Mouse (Mus musculus) kidney, embryonic 14.5 days (tissue): ENCODE measurements around the gene Sall1. TPM values are rescaled to one million over a fixed set of nuclear protein-coding genes. Genes with fewer than 3 reads are reported as not detected.

Source experiments
- ATAC-seq: fragments of 200-750 bp; cut with Nextera tagmentation; 2 replicates; pipeline ENCODE4 v1.8.0; 2017; ENCODE audit warnings: moderate number of reproducible peaks, mild to moderate bottlenecking, moderate TSS enrichment, moderate library complexity; ENCODE audit not compliant: low FRiP score, low TSS enrichment
- H3K27ac ChIP-seq: fragments of 300-500 bp; sonication (generic); 2 replicates; pipeline ENCODE4 v1.5.1; 2014; ENCODE audit warnings: low read depth, mild to moderate bottlenecking, low read length, moderate library complexity, mixed read lengths
- H3K27me3 ChIP-seq: fragments of 300-500 bp; sonication (generic); 2 replicates; pipeline ENCODE4 v1.6.1; 2014; ENCODE audit warnings: mild to moderate bottlenecking, low read length; ENCODE audit not compliant: control insufficient read depth, insufficient read depth
- H3K36me3 ChIP-seq: fragments of 300-500 bp; sonication (generic); 2 replicates; pipeline ENCODE4 v1.6.1; 2014; ENCODE audit warnings: low read length, mixed read lengths; ENCODE audit not compliant: control insufficient read depth, insufficient read depth
- H3K4me1 ChIP-seq: fragments of 300-500 bp; sonication (generic); 2 replicates; pipeline ENCODE4 v1.6.1; 2014; ENCODE audit warnings: low read length, mixed read lengths; ENCODE audit not compliant: control insufficient read depth, insufficient read depth
- H3K4me2 ChIP-seq: fragments of 300-500 bp; sonication (generic); replicated peaks from 2 replicates; pipeline ENCODE4 v1.6.1; 2014; ENCODE audit warnings: low read depth, mild to moderate bottlenecking, low read length
- H3K4me3 ChIP-seq: fragments of 300-500 bp; sonication (generic); 2 replicates; pipeline ENCODE4 v1.5.1; 2014; ENCODE audit warnings: mild to moderate bottlenecking, low read length
- H3K9ac ChIP-seq: fragments of 300-500 bp; sonication (generic); 2 replicates; pipeline ENCODE4 v1.6.1; 2014; ENCODE audit warnings: low read depth, mild to moderate bottlenecking, low read length, moderate library complexity
- H3K9me3 ChIP-seq: fragments of 300-500 bp; sonication (generic); 2 replicates; pipeline ENCODE4 v1.6.1; 2016; ENCODE audit warnings: low read length; ENCODE audit not compliant: control insufficient read depth
- WGBS: fragments of 180-500 bp; shearing (Covaris S2); extraction: QIAGEN DNeasy Blood & Tissue Kit; methylation state at CpG from one replicate; pipeline ENCODE4 v1.1.7; 2014; 5-methylcytosine and 5-hydroxymethylcytosine counted together
- polyA plus RNA-seq: library from polyadenylated mRNA; unstranded; fragments of >200 nt; fragmentation: Nextera tagmentation; extraction: Ambion mirVana; gene quantifications from 2 replicates; pipeline ENCODE4 v1.2.1, GENCODE M21; 2014

Sall1 gene
- polyA plus RNA-seq, 1 experiment from 2014 or later: 64.6 TPM

- H3K4me3 ChIP-seq: no peak overlapping the region
- no peak overlapping the region for H3K27ac ChIP-seq
- ATAC-seq: no peak
- H3K9ac ChIP-seq: no peak overlapping the region
- peaks cover 5% of the 10 kb centered on the region; the same call in 1 of the 2 replicates for H3K4me1 ChIP-seq
- 36% methylated on average over 12 of the region's 12 CpGs for WGBS
- no peaks in the 10 kb centered on the region for H3K36me3 ChIP-seq
- peaks cover under 1% of the 10 kb centered on the region; the same call in 1 of the 2 replicates for H3K27me3 ChIP-seq
- H3K9me3 ChIP-seq: no peaks in the 10 kb centered on the region
- no peak overlapping the region for H3K4me2 ChIP-seq
Observed at GRCm38 (mm10) chr8:89012024-89012712, 31.8 kb downstream of the Sall1 start.

- H3K4me1 ChIP-seq: peaks cover 8% of the 10 kb centered on the region; the same call in 1 of the 2 replicates
- H3K27me3 ChIP-seq: peaks cover 7% of the 10 kb centered on the region; the same call in 1 of the 2 replicates
- H3K9ac ChIP-seq: no peak overlapping the region
- H3K27ac ChIP-seq: no peak overlapping the region
- no peak overlapping the region for H3K4me3 ChIP-seq
- 36% methylated on average over 3 of the region's 7 CpGs for WGBS
- ATAC-seq: no peak
- no peaks in the 10 kb centered on the region for H3K36me3 ChIP-seq
- no peaks in the 10 kb centered on the region for H3K9me3 ChIP-seq
- H3K4me2 ChIP-seq: no peak overlapping the region
Observed at GRCm38 (mm10) chr8:89008784-89009183, 35.2 kb downstream of the Sall1 start.

- ATAC-seq: 0 out of 2 replicates have a peak, but pooled peaks have one; percentile 37
Observed at GRCm38 (mm10) chr8:89007114-89007513, 36.8 kb downstream of the Sall1 start.

GRCm38 (mm10) chr8:89006426-89006825 lies 37.5 kb downstream of the Sall1 start:
- H3K9ac ChIP-seq: peak overlapping the region; percentile 49; the same call in 1 of the 2 replicates
- peaks cover 7% of the 10 kb centered on the region; the same call in 1 of the 2 replicates for H3K27me3 ChIP-seq
- H3K4me2 ChIP-seq: peak overlapping the region; percentile 90
- H3K9me3 ChIP-seq: no peaks in the 10 kb centered on the region
- H3K36me3 ChIP-seq: no peaks in the 10 kb centered on the region
- H3K4me3 ChIP-seq: peak overlapping the region; percentile 51
- ATAC-seq: peak; percentile 40; the same call in 1 of the 2 replicates
- H3K27ac ChIP-seq: no peak overlapping the region
- WGBS: under 1% methylated on average over 34 of the region's 34 CpGs
- H3K4me1 ChIP-seq: peaks cover 5% of the 10 kb centered on the region; the same call in 1 of the 2 replicates

More at GRCm38 (mm10) chr8:89007114-89007513, 36.8 kb downstream of the Sall1 start:
- Histone ChIP-seq H3K4me3 (peak overlapping the region; percentile 51), H3K4me1 (peaks cover 6% of the 10 kb centered on the region; the same call in 1 of the 2 replicates), H3K9me3 (no peaks in the 10 kb centered on the region), H3K27me3 (peaks cover 7% of the 10 kb centered on the region; the same call in 1 of the 2 replicates), H3K27ac (no peak overlapping the region), H3K36me3 (no peaks in the 10 kb centered on the region), H3K4me2 (peak overlapping the region; percentile 90), H3K9ac (0 out of 2 replicates have a peak overlapping the region, but pooled peaks have one; percentile 37)
- 1% methylated on average over 8 of the region's 8 CpGs for whole genome bisulfite sequencing

GRCm38 (mm10) chr8:89005797-89006196 lies 38.2 kb downstream of the Sall1 start:
- no peak overlapping the region for H3K27ac ChIP-seq
- peak overlapping the region; percentile 51 for H3K4me3 ChIP-seq
- ATAC-seq: no peak
- H3K4me1 ChIP-seq: peaks cover 5% of the 10 kb centered on the region; the same call in 1 of the 2 replicates
- H3K36me3 ChIP-seq: no peaks in the 10 kb centered on the region
- WGBS: 34% methylated on average over 11 of the region's 11 CpGs
- H3K4me2 ChIP-seq: peak overlapping the region; percentile 90
- no peak overlapping the region; the same call in 1 of the 2 replicates for H3K9ac ChIP-seq
- H3K9me3 ChIP-seq: no peaks in the 10 kb centered on the region
- H3K27me3 ChIP-seq: peaks cover 7% of the 10 kb centered on the region; the same call in 1 of the 2 replicates

GRCm38 (mm10) chr8:89004041-89004440 lies 39.9 kb downstream of the Sall1 start:
- H3K27ac ChIP-seq: no peak overlapping the region
- no peak overlapping the region for H3K4me3 ChIP-seq
- H3K9ac ChIP-seq: no peak overlapping the region
- no peak for ATAC-seq
- peaks cover 5% of the 10 kb centered on the region; the same call in 1 of the 2 replicates for H3K4me1 ChIP-seq
- WGBS: 18% methylated on average over 2 of the region's 2 CpGs
- no peaks in the 10 kb centered on the region for H3K9me3 ChIP-seq
- H3K36me3 ChIP-seq: no peaks in the 10 kb centered on the region
- H3K4me2 ChIP-seq: no peak overlapping the region
- H3K27me3 ChIP-seq: peaks cover 7% of the 10 kb centered on the region; the same call in 1 of the 2 replicates

GRCm38 (mm10) chr8:89003336-89003896 lies 40.5 kb downstream of the Sall1 start:
- H3K9ac ChIP-seq: no peak overlapping the region
- H3K4me2 ChIP-seq: no peak overlapping the region
- no peak overlapping the region for H3K27ac ChIP-seq
- 27% methylated on average over 8 of the region's 8 CpGs for WGBS
- no peak overlapping the region for H3K4me3 ChIP-seq
- H3K36me3 ChIP-seq: no peaks in the 10 kb centered on the region
- peaks cover 7% of the 10 kb centered on the region; the same call in 1 of the 2 replicates for H3K27me3 ChIP-seq
- ATAC-seq: no peak
- H3K9me3 ChIP-seq: no peaks in the 10 kb centered on the region
- peaks cover 5% of the 10 kb centered on the region; the same call in 1 of the 2 replicates for H3K4me1 ChIP-seq

GRCm38 (mm10) chr8:89002128-89002527 lies 41.8 kb downstream of the Sall1 start:
- Histone ChIP-seq H3K9me3 (no peaks in the 10 kb centered on the region), H3K9ac (no peak overlapping the region), H3K4me3 (no peak overlapping the region), H3K27ac (no peak overlapping the region), H3K4me2 (no peak overlapping the region), H3K36me3 (no peaks in the 10 kb centered on the region), H3K27me3 (peaks cover 6% of the 10 kb centered on the region; the same call in 1 of the 2 replicates), H3K4me1 (peaks cover 3% of the 10 kb centered on the region; the same call in 1 of the 2 replicates)
- 70% methylated on average over 2 of the region's 2 CpGs for WGBS
- ATAC-seq: no peak

GRCm38 (mm10) chr8:88997276-88997675 lies 46.7 kb downstream of the Sall1 start:
- Histone ChIP-seq H3K27me3 (no peaks in the 10 kb centered on the region), H3K36me3 (no peaks in the 10 kb centered on the region), H3K9ac (no peak overlapping the region), H3K9me3 (no peaks in the 10 kb centered on the region), H3K4me1 (no peaks in the 10 kb centered on the region), H3K27ac (no peak overlapping the region), H3K4me2 (no peak overlapping the region), H3K4me3 (no peak overlapping the region)
- WGBS: 96% methylated on average over 2 of the region's 2 CpGs
- no peak for ATAC-seq
